Mouse (Mus musculus): ENCODE results near the gene Lrit2.

- TF ChIP-seq CTCF (IDR thresholded peaks at IDR 0.05; ENCODE audit: low read depth) (no peak), EP300 (IDR thresholded peaks at IDR 0.05; ENCODE audit: low read depth) (no peak)
Observed at GRCm38 (mm10) chr14:37028555-37028954, 39.2 kb upstream of the Lrit2 start.

Data from heart, postnatal 0 days (tissue).